Mouse (Mus musculus) C2C12 (cell line): ENCODE measurements around the gene D630036H23Rik. TPM values are rescaled to one million over a fixed set of nuclear protein-coding genes. Genes with fewer than 3 reads are reported as not detected.
"Not testable (repeated sequence)": the region's sequence is repeated elsewhere in the genome, so short reads cannot be mapped to it uniquely, and the experiment has no call there.

Source experiments
- H3K27me3 ChIP-seq: one replicate; pipeline ENCODE4 v1.6.1; 2011; ENCODE audit not compliant: control insufficient read depth, insufficient read depth, insufficient read length
- H3K36me3 ChIP-seq: one replicate; pipeline ENCODE4 v1.6.1; 2011; ENCODE audit not compliant: control insufficient read depth, insufficient read depth
- H3K4me3 ChIP-seq: one replicate; pipeline ENCODE4 v1.5.1; 2011; ENCODE audit warnings: mild to moderate bottlenecking, control low read depth; ENCODE audit not compliant: poor library complexity, insufficient read depth, severe bottlenecking
- H3K79me2 ChIP-seq: one replicate; pipeline ENCODE4 v1.6.1; 2011; ENCODE audit not compliant: control insufficient read depth, insufficient read depth
- H3K79me3 ChIP-seq: one replicate; pipeline ENCODE4 v1.6.1; 2011; ENCODE audit warnings: low read depth, control low read depth
- H3ac ChIP-seq: one replicate; pipeline ENCODE3; 2011; ENCODE audit warnings: low read depth; ENCODE audit not compliant: control insufficient read depth, insufficient read length
- CEBPB ChIP-seq: IDR thresholded peaks from one replicate; pipeline ENCODE4 v1.6.1; 2011; ENCODE audit warnings: low read depth, mild to moderate bottlenecking, control low read depth, moderate library complexity
- CTCF ChIP-seq: IDR thresholded peaks from one replicate; pipeline ENCODE4 v1.5.1; 2011; ENCODE audit not compliant: control insufficient read depth, insufficient read depth, insufficient read length
- FOSL1 ChIP-seq: IDR thresholded peaks from one replicate; pipeline ENCODE4 v1.8.0; 2011; ENCODE audit warnings: mild to moderate bottlenecking, low read length; ENCODE audit not compliant: poor library complexity, insufficient read depth, severe bottlenecking
- MAX ChIP-seq: IDR thresholded peaks from one replicate; pipeline ENCODE4 v1.6.1; 2011; ENCODE audit warnings: mild to moderate bottlenecking, control low read depth
- MYOD1 ChIP-seq: IDR thresholded peaks from one replicate; pipeline ENCODE4 v1.6.1; 2011; ENCODE audit warnings: low read depth; ENCODE audit not compliant: control insufficient read depth, insufficient read length
- MYOG ChIP-seq: IDR thresholded peaks from one replicate; pipeline ENCODE4 v1.6.1; 2011; ENCODE audit not compliant: control insufficient read depth, insufficient read length; ENCODE audit errors: extremely low read depth
- USF1 ChIP-seq: IDR thresholded peaks from one replicate; pipeline ENCODE4 v1.6.1; 2011; ENCODE audit warnings: low read depth, mild to moderate bottlenecking, control low read depth, moderate library complexity
- polyA plus RNA-seq: library from polyadenylated mRNA; unstranded; fragments of >200 nt; fragmentation: generic; extraction: Trizol; gene quantifications from one replicate; pipeline ENCODE4 v1.2.1, GENCODE M21; 2012; ENCODE audit warnings: missing spikeins

D630036H23Rik gene
- polyA plus RNA-seq, 1 experiment, result 0.43 TPM

GRCm38 (mm10) chr12:36386991-36387390 lies 5.0 kb upstream of the D630036H23Rik start:
- Histone ChIP-seq H3K79me2 (no peaks in the 10 kb centered on the region), H3K4me3 (no peak overlapping the region)

GRCm38 (mm10) chr12:36385386-36385785 lies 3.4 kb upstream of the D630036H23Rik start:
- H3K36me3 ChIP-seq, result no peaks in the 10 kb centered on the region
- no peak for TF ChIP-seq FOSL1
- TF ChIP-seq CTCF, result no peak
- no peak for TF ChIP-seq MYOG
- no peak for TF ChIP-seq MYOD1

More at GRCm38 (mm10) chr12:36386991-36387390, 5.0 kb upstream of the D630036H23Rik start:
- Histone ChIP-seq H3K27me3 (no peaks in the 10 kb centered on the region), H3K36me3 (no peaks in the 10 kb centered on the region), H3K79me3 (no peaks in the 10 kb centered on the region), H3ac (no peak overlapping the region)
- TF ChIP-seq MAX, result no peak

GRCm38 (mm10) chr12:36380806-36381205 lies 1.2 kb downstream of the D630036H23Rik start:
- Histone ChIP-seq H3K79me3 (no peaks in the 10 kb centered on the region), H3K27me3 (no peaks in the 10 kb centered on the region), H3K79me2 (no peaks in the 10 kb centered on the region), H3ac (no peak overlapping the region), H3K36me3 (no peaks in the 10 kb centered on the region), H3K4me3 (no peak overlapping the region)
- TF ChIP-seq MYOG (no peak), MYOD1 (no peak), MAX (no peak), FOSL1 (no peak), CEBPB (no peak), CTCF (no peak), USF1 (no peak)

More at GRCm38 (mm10) chr12:36385386-36385785, 3.4 kb upstream of the D630036H23Rik start:
- Histone ChIP-seq H3K27me3 (no peaks in the 10 kb centered on the region), H3K79me2 (no peaks in the 10 kb centered on the region), H3K79me3 (no peaks in the 10 kb centered on the region), H3ac (no peak overlapping the region), H3K4me3 (no peak overlapping the region)

- no peaks in the 10 kb centered on the region for H3K36me3 ChIP-seq
- H3K79me2 ChIP-seq, result no peaks in the 10 kb centered on the region
- H3K79me3 ChIP-seq, result no peaks in the 10 kb centered on the region
- no peak for TF ChIP-seq USF1
- no peak for TF ChIP-seq MAX
- no peak for TF ChIP-seq CTCF
- TF ChIP-seq MYOD1, result no peak
- TF ChIP-seq MYOG, result no peak
- TF ChIP-seq CEBPB, result no peak
- no peak for TF ChIP-seq FOSL1
- H3K4me3 ChIP-seq, result no peak overlapping the region
- no peaks in the 10 kb centered on the region for H3K27me3 ChIP-seq
- H3ac ChIP-seq, result no peak overlapping the region
These were observed 1.7 kb downstream of the D630036H23Rik start for GRCm38 (mm10) chr12:36380254-36380653.

GRCm38 (mm10) chr12:36376391-36376790 lies 5.6 kb downstream of the D630036H23Rik start:
- not testable (repeated sequence) for H3K36me3 ChIP-seq, H3K79me2 ChIP-seq, H3K27me3 ChIP-seq

GRCm38 (mm10) chr12:36373237-36373998 lies 8.6 kb downstream of the D630036H23Rik start:
- Histone ChIP-seq H3K36me3 (no peaks in the 10 kb centered on the region), H3K4me3 (no peak overlapping the region), H3ac (no peak overlapping the region), H3K27me3 (no peaks in the 10 kb centered on the region), H3K79me2 (no peaks in the 10 kb centered on the region), H3K79me3 (no peaks in the 10 kb centered on the region)
- TF ChIP-seq FOSL1 (no peak), MYOG (no peak), MYOD1 (no peak), MAX (no peak), CEBPB (no peak), USF1 (no peak), CTCF (no peak)

More at GRCm38 (mm10) chr12:36376391-36376790, 5.6 kb downstream of the D630036H23Rik start:
- not testable (repeated sequence) for H3ac ChIP-seq, H3K4me3 ChIP-seq, H3K79me3 ChIP-seq
